Mouse (Mus musculus) lung, postnatal 0 days (tissue): ENCODE data around the gene Ropn1l.

Experiments
- CTCF ChIP-seq: IDR thresholded peaks from 2 replicates; pipeline ENCODE4 v1.5.1; 2016; ENCODE audit warnings: antibody characterized with exemption, mild to moderate bottlenecking
- EP300 ChIP-seq: IDR thresholded peaks from 2 replicates; pipeline ENCODE4 v1.6.1; 2016; ENCODE audit warnings: antibody characterized with exemption, mild to moderate bottlenecking, control low read depth

DNA sequence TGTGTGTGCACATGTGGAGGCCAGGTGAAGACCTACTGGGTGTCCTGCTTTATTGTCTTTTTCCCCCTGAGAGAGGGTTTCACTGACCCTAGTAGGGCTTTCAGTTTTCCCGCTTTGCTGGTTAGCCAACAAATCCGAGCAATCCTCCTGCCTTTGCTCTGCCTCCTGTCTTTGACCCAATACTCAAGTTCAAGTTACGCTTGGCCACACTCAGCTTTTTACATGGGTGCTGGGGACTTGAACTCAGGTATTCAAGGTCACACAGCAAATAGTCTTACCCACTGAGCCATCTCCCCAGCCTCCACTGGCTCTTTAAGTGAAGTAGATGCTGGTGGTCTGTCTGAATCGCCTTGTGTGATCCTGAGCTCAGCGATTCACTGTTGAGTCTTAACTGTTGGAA lies 46.7 kb downstream of the Ropn1l start:
- no peak for TF ChIP-seq CTCF
- no peak for TF ChIP-seq EP300
